Comparison of ENCODE assay signal across 7 mouse cellular contexts in genomic region chr11:46065201-46066011, GRCm38 (mm10). TPM values are rescaled to one million over a fixed set of nuclear protein-coding genes. Genes with fewer than 3 reads are reported as not detected.
DNase-seq lines count a peak whose midpoint lies in the region; TF ChIP-seq lines count a peak whose summit lies in the region.

No protein-coding gene starts in this region.

- intact Hi-C loops in heart, postnatal 14 days (cut with DNase I), result no loop called here

- peaks cover 0 to 16% of the 10 kb centered on the region in 2 experiments; a peak in 2 of 4 replicates for H3K36me3 ChIP-seq in MEL (ENCODE audit: control insufficient read depth in 1 of 2, insufficient read depth in 2 of 2, low read length in 2 of 2)

- no peaks in the 10 kb centered on the region for H3K9me3 ChIP-seq in MEL (replicated peaks; ENCODE audit: insufficient read depth, low read length)

- H3K9ac ChIP-seq in MEL (ENCODE audit: control insufficient read depth, low read depth, low read length, poor library complexity, severe bottlenecking), result no peak overlapping the region

- no peak overlapping the region for H3K27ac ChIP-seq in MEL (ENCODE audit: control insufficient read depth, low read depth, low read length)
- H3K27ac ChIP-seq in embryonic fibroblast, embryonic 13.5 days (ENCODE audit: insufficient read depth, low read length), result peak overlapping the region; percentile 73

- TF ChIP-seq RAD21 in MEL (IDR thresholded peaks at IDR 0.05; ENCODE audit: low read depth, low read length), result no peak

- peaks cover 9 to 15% of the 10 kb centered on the region in 2 experiments for H3K4me1 ChIP-seq in MEL (ENCODE audit: control insufficient read depth in 1 of 2, insufficient read depth in 2 of 2, low read length in 2 of 2)
- peaks cover 31% of the 10 kb centered on the region for H3K4me1 ChIP-seq in embryonic fibroblast, embryonic 13.5 days (ENCODE audit: control insufficient read depth, insufficient read depth, low read length)

- no peak for TF ChIP-seq POLR2A in MEL (IDR thresholded peaks at IDR 0.05; ENCODE audit: control insufficient read depth in 1 of 2, insufficient read depth in 1 of 2, low read depth in 1 of 2, low read length in 2 of 2, poor library complexity in 1 of 2)
- no peak for TF ChIP-seq POLR2A in embryonic fibroblast, embryonic 13.5 days (IDR thresholded peaks at IDR 0.05; ENCODE audit: low read depth, low read length)

- H3K4me3 ChIP-seq in MEL (ENCODE audit: control insufficient read depth in 1 of 2, insufficient read depth in 1 of 2, low read depth in 2 of 2, low read length in 2 of 2), result peak overlapping the region; percentile 23 to 25
- H3K4me3 ChIP-seq in embryonic fibroblast, embryonic 13.5 days (ENCODE audit: insufficient read depth, low read length), result no peak overlapping the region

- TF ChIP-seq EP300 in MEL (IDR thresholded peaks at IDR 0.05; ENCODE audit: low read depth in 1 of 2, low read length in 2 of 2), result peak; percentile 91 to 94

- no peaks in the 10 kb centered on the region; a peak in 1 of 4 replicates for H3K27me3 ChIP-seq in MEL (ENCODE audit: control insufficient read depth in 1 of 2, insufficient read depth in 2 of 2, low read length in 2 of 2)

- no peak for TF ChIP-seq CTCF in MEL (IDR thresholded peaks at IDR 0.05 in 2 of 3, conservative IDR thresholded peaks at IDR 0.05 in 1 of 3; ENCODE audit: control insufficient read depth in 1 of 3, insufficient read depth in 1 of 3, low read depth in 2 of 3, low read length in 3 of 3, poor library complexity in 1 of 3, severe bottlenecking in 1 of 3)
- no peak for TF ChIP-seq CTCF in embryonic fibroblast, embryonic 13.5 days (IDR thresholded peaks at IDR 0.05; ENCODE audit: borderline replicate concordance, insufficient read depth, low read length)

- DNase-seq in MEL (ENCODE audit: low read depth, low spot score), result peak; percentile 96
- peak; percentile 85 for DNase-seq in adrenal gland, postnatal 14 days
- DNase-seq in heart, postnatal 14 days, result peak; percentile 72 to 78
- DNase-seq in kidney, postnatal 36 days, result peak; percentile 79 to 82
- peak; percentile 84 to 93 for DNase-seq in lung, postnatal 4 days
- DNase-seq in spleen, postnatal 14 days (ENCODE audit: low spot score in 2 of 2), result no peak

- no peaks in the 10 kb centered on the region for H3K79me2 ChIP-seq in MEL (ENCODE audit: control insufficient read depth, insufficient read depth, low read length, poor library complexity)

TF ChIP-seq in MEL, 35 proteins besides CTCF, POLR2A, EP300 and RAD21:
- no peak for TF ChIP-seq USF2 (IDR thresholded peaks at IDR 0.05; ENCODE audit: borderline replicate concordance in 1 of 2, insufficient read depth in 1 of 2, low read depth in 1 of 2, low read length in 2 of 2)
- no peak for TF ChIP-seq CHD1 (IDR thresholded peaks at IDR 0.05; ENCODE audit: low read depth, low read length)
- TF ChIP-seq SMC3 (IDR thresholded peaks at IDR 0.05; ENCODE audit: low read depth, low read length), result no peak
- no peak; the same call in 1 of the 2 replicates for TF ChIP-seq MYB (IDR thresholded peaks at IDR 0.05; ENCODE audit: low read depth, low read length)
- TF ChIP-seq MAX (IDR thresholded peaks at IDR 0.05; ENCODE audit: low read length), result no peak
- TF ChIP-seq ZKSCAN1 (IDR thresholded peaks at IDR 0.05; ENCODE audit: low read depth, low read length), result no peak
- TF ChIP-seq POLR2AphosphoS5 (IDR thresholded peaks at IDR 0.05; ENCODE audit: borderline replicate concordance, low read depth, low read length), result no peak
- peak; percentile 72 for TF ChIP-seq SIN3A (IDR thresholded peaks at IDR 0.05; ENCODE audit: low read length)
- 0 out of 2 replicates have a peak, but pooled peaks have one; percentile 44 for TF ChIP-seq HCFC1 (IDR thresholded peaks at IDR 0.05; ENCODE audit: low read depth, low read length)
- 0 out of 2 replicates have a peak, but pooled peaks have one; percentile 15 for TF ChIP-seq GABPA (IDR thresholded peaks at IDR 0.05; ENCODE audit: low read depth, low read length)
- peak; percentile 64; the same call in 1 of the 2 replicates for TF ChIP-seq POLR2AphosphoS2 (IDR thresholded peaks at IDR 0.05; ENCODE audit: low read length)
- peak; percentile 57 for TF ChIP-seq MAFK (IDR thresholded peaks at IDR 0.05; ENCODE audit: borderline replicate concordance, low read depth, low read length)
- peak; percentile 38; the same call in 1 of the 2 replicates for TF ChIP-seq MXI1 (IDR thresholded peaks at IDR 0.05; ENCODE audit: low read depth, low read length)
- no peak; the same call in 1 of the 2 replicates for TF ChIP-seq JUND (IDR thresholded peaks at IDR 0.05; ENCODE audit: low read depth, low read length)
- TF ChIP-seq USF1 (IDR thresholded peaks at IDR 0.05; ENCODE audit: low read depth, low read length), result peak; percentile 65
- no peak for TF ChIP-seq KAT2A (conservative IDR thresholded peaks at IDR 0.05; ENCODE audit: low read depth, low read length)
- TF ChIP-seq BHLHE40 (IDR thresholded peaks at IDR 0.05; ENCODE audit: borderline replicate concordance, low read depth, low read length), result peak; percentile 20; the same call in 1 of the 2 replicates
- no peak for TF ChIP-seq E2F4 (IDR thresholded peaks at IDR 0.05; ENCODE audit: borderline replicate concordance, low read depth, low read length)
- TF ChIP-seq ZC3H11A (IDR thresholded peaks at IDR 0.05; ENCODE audit: low read depth, low read length), result no peak
- no peak for TF ChIP-seq CHD2 (IDR thresholded peaks at IDR 0.05; ENCODE audit: low read length)
- TF ChIP-seq ETS1 (IDR thresholded peaks at IDR 0.05; ENCODE audit: low read depth, low read length), result peak; percentile 94
- 0 out of 2 replicates have a peak, but pooled peaks have one; percentile 35 for TF ChIP-seq TBP (IDR thresholded peaks at IDR 0.05; ENCODE audit: low read depth, low read length)
- TF ChIP-seq TCF12 (IDR thresholded peaks at IDR 0.05; ENCODE audit: low read depth, low read length), result peak; percentile 94
- no peak for TF ChIP-seq ZMIZ1 (IDR thresholded peaks at IDR 0.05; ENCODE audit: low read depth, low read length)
- no peak for TF ChIP-seq MEF2A (IDR thresholded peaks at IDR 0.05; ENCODE audit: extremely low read depth, insufficient replicate concordance, low read depth, low read length, poor library complexity, severe bottlenecking)
- TF ChIP-seq ZNF384 (IDR thresholded peaks at IDR 0.05; ENCODE audit: low read depth, low read length), result no peak
- no peak for TF ChIP-seq NELFE (IDR thresholded peaks at IDR 0.05; ENCODE audit: low read depth, low read length)
- TF ChIP-seq ELF1 (IDR thresholded peaks at IDR 0.05; ENCODE audit: low read depth, low read length), result no peak
- no peak; the same call in 1 of the 2 replicates for TF ChIP-seq MAZ (IDR thresholded peaks at IDR 0.05; ENCODE audit: low read depth, low read length)
- TF ChIP-seq TAL1 (IDR thresholded peaks at IDR 0.05; ENCODE audit: low read length), result peak; percentile 34; the same call in 1 of the 2 replicates
- TF ChIP-seq MYC (IDR thresholded peaks at IDR 0.05; ENCODE audit: low read depth, low read length), result no peak
- TF ChIP-seq NRF1 (IDR thresholded peaks at IDR 0.05; ENCODE audit: insufficient read depth, low read depth, low read length, poor library complexity, severe bottlenecking), result no peak
- TF ChIP-seq UBTF (IDR thresholded peaks at IDR 0.05; ENCODE audit: borderline replicate concordance, insufficient read depth, low read depth, low read length), result no peak
- TF ChIP-seq RCOR1 (IDR thresholded peaks at IDR 0.05; ENCODE audit: low read depth, low read length), result peak; percentile 75
- peak; percentile 96 for TF ChIP-seq GATA1 (IDR thresholded peaks at IDR 0.05; ENCODE audit: low read depth, low read length)

RNA-seq across cellular contexts. Expression of gene Adam19, which starts 9.6 kb away (rescaled TPM):
- total RNA-seq in MEL (2012; rRNA removed), result 0.12 and 0.16 TPM in 2 replicates
- under 1 TPM in 1 of 2 experiments, not detected in 1; 0.19 TPM for polyA plus RNA-seq in MEL (2012; ENCODE audit: insufficient read depth in 1 of 2, insufficient read length in 2 of 2, low read depth in 1 of 2, low replicate concordance in 2 of 2, missing spikeins in 1 of 2)
- total RNA-seq in adrenal gland, postnatal 14 days (2021), result 10.7 and 13.2 TPM in 2 replicates
- 91.6 and 111 TPM in 2 replicates for polyA plus RNA-seq in embryonic fibroblast, embryonic 13.5 days (2011; ENCODE audit: insufficient read length, low read depth, missing spikeins)
- total RNA-seq in heart, postnatal 14 days (2021), result 10 to 100 TPM; 56.8 to 77.7 TPM

RNA-seq across cellular contexts. Expression of gene Gm12166, which starts 13.3 kb away (rescaled TPM):
- 3.9 and 6.8 TPM in 2 replicates for total RNA-seq in MEL (2012; rRNA removed)
- polyA plus RNA-seq in MEL (2012; ENCODE audit: insufficient read depth in 1 of 2, insufficient read length in 2 of 2, low read depth in 1 of 2, low replicate concordance in 2 of 2, missing spikeins in 1 of 2), result 1 to 10 TPM in 1 of 2 experiments, not detected in 1; 4.1 TPM
- 0.86 and 4.1 TPM in 2 replicates for total RNA-seq in adrenal gland, postnatal 14 days (2021)
- 3.0 and 15.8 TPM in 2 replicates for polyA plus RNA-seq in embryonic fibroblast, embryonic 13.5 days (2011; ENCODE audit: insufficient read length, low read depth, missing spikeins)
- total RNA-seq in heart, postnatal 14 days (2021), result 1 to 10 TPM; 2.3 to 3.1 TPM

Comparison
In these comparisons a context has a peak if more than half of its experiments do, and no peak if none do; other contexts are left out.
1. DNase-seq: peak in MEL (single experiment), adrenal gland, postnatal 14 days (single experiment), heart, postnatal 14 days (2 of 2), kidney, postnatal 36 days (2 of 2) and lung, postnatal 4 days (2 of 2); none in spleen, postnatal 14 days (0 of 2).
2. RNA of gene Adam19, which starts 9.6 kb away (total RNA-seq): 56.8 to 77.7 TPM in heart, postnatal 14 days and 10.7 to 13.2 TPM in adrenal gland, postnatal 14 days; 0.12 to 0.16 TPM in MEL; every median in the first group is over 10 times any median in the second.